Mouse (Mus musculus) cerebellum, adult 11 months (tissue): ENCODE measurements around the gene Olfr102.

ENCODE experiments used
- DNase-seq: peaks from one replicate; pipeline ENCODE4 v3.0.0; 2022

Olfr102 gene

DNA sequence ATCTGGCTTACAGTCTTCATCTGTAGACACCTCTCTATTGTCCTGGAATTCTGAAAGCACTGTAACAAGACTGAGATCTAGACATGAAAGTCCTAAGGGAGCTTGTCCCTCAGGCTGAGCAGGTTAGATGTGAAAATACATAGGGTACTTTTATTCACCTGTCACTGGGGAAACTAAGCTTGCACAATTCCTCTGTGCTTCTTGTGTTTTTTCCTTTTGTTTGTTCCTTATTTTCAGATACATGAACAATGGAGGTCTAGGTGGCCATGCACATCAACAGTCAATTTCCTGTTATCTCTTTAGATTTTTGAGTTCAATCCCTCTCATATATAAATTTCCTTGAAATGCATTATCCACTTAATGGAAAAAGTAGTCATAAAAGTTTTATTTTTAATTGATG lies at the start of gene Olfr102:
TSS of gene Olfr102 (minus strand) at position 101 of the 400 bp plus-strand sequence.
- DNase-seq: no peak

DNA sequence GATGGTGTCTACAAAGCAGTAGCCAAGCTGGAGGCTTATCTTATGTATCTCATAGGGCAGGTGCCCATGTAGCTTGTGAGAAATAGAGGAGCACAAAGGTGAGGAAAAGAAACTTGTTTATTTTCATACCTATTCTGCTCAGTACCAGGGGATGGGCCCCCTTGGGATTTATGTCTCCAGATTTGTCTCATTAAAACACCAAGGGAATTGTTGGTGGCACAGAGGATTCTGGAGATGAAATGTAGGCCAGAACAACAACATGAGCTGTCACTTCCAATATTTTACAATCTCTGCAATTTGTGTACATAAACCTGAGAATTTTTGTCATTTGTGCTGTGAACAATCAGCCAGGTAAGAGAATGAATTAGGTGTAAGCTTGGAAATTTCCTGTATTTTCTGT lies 42.4 kb upstream of the Olfr102 start, which contains the start of gene Olfr104-ps:
TSS of gene Olfr104-ps (plus strand) at position 301 of the 400 bp plus-strand sequence.
- DNase-seq: no peak

DNA sequence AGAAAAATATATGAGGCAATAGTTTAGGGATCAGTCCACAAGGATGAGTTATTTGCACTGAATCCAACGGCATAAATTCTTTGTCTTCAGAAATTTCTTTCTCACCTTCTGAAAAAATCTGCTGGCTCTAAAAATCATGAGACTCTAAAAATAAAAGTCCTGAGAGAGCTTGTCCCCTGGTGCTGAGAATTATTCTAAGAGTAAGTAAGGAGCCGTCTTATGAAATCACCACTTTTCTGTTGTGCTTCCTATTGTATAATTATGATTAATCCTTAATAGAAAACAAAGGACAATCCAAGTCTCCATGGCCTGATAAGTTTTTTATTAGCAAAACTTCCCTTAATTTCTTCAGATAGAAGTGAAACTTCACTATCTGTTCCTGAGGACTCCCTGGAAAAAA lies 22.7 kb upstream of the Olfr102 start, which contains the start of gene Olfr103:
TSS of gene Olfr103 (minus strand) at position 101 of the 400 bp plus-strand sequence.
- DNase-seq: no peak

DNA sequence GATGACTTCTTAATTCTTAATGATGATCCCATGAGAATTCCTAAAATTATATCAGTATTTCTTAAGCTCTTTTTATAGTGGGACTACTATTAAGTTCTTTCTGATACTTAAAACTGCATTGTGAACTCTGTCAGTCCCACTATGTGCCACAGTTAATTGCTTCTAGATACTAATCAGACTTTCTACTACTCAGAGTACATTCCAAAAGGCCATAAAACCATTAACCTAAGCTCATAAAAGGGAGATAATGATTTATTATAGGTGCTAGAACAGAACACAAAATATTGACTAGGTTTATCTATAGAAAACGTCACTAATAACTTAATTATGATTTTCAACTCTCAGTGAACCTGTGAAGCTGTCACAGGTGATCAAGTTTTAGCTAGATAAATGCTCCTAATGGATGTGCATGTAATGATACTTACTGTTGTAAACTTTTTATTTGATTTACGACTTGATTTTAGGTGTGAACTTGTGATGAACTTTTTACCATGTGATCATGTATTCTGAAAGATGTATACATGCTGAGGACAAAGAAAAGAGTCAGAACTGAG lies 6.6 kb downstream of the Olfr102 start:
- DNase-seq: no peak

DNA sequence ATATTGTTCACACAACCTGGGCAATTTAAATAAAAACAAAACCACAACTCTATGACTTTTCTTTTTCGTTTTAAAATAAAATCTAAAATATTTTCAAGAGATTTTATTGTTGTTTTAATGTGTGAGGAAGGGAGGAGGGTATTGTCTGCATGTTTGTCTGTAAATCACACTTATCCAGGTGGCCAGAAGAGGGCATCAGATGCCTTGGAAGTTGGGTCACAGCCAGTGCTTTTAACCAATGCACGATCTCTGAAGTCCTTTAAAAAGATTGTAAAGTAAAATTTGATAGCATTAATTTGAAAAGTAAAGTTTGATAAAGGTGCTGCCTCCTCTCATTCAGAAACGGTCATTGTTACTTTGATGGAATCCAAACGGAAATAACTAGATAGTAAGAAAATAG lies 8.4 kb downstream of the Olfr102 start:
- no peak for DNase-seq

DNA sequence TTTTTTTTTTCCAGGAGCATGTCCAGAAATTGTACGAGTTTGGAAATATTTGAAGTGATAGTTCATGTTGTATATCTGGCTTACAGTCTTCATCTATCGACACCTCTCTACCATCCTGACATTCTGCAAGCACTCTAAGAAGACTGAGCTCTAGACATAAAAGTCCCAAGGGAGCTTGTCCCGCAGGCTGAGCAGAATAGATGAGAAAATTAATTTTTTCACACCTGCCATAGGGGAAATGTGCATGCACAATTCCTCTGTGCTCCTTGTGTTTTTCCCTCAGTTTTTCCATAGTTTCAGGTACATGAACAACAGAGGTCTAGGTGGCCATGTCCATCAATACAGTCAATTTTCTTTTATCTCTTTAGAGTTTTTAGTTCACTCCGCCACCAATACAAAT lies 12.6 kb downstream of the Olfr102 start, which contains the start of gene Olfr101:
TSS of gene Olfr101 (minus strand) at position 101 of the 400 bp plus-strand sequence.
- DNase-seq: no peak

DNA sequence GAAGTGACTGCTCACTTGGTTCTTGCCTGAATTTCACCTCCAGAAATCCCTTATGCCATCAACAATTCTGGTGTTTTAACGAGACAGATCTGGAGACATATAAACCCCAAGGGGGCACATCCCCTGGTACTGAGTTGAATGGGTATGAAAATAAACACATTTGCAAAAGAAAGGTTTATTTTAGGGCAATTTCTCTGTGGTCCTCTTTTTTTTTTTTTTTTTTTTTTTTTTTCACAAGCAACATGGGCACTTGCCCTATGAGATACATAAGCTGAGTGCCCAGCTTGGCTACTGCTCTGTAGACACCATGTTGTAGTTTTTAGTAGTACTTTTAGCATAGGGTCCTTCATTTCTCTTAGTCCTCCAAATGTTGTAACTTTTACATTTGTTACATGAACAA lies 33.5 kb downstream of the Olfr102 start, which contains the start of gene Olfr99:
TSS of gene Olfr99 (minus strand) at position 101 of the 400 bp plus-strand sequence.
- no peak for DNase-seq

DNA sequence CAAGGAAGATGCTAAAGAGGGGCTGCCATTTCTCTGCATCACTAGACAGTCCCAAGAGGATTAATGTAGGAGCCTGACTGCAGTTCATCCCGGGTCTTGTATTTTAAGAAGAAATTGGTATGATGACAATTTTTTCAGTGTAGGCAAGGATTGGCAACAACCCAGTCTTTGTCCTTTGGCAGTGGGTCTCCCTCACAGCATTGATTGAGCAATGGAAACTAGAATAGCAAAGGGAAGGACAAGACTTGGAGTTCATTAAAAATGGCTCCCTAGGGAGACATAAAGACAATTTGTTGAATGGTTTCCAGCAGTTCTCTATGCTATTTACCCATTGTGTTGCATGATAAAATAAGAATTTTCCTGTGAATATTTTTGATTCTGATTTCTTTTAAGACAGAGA lies 36.5 kb downstream of the Olfr102 start:
- DNase-seq: no peak

DNA sequence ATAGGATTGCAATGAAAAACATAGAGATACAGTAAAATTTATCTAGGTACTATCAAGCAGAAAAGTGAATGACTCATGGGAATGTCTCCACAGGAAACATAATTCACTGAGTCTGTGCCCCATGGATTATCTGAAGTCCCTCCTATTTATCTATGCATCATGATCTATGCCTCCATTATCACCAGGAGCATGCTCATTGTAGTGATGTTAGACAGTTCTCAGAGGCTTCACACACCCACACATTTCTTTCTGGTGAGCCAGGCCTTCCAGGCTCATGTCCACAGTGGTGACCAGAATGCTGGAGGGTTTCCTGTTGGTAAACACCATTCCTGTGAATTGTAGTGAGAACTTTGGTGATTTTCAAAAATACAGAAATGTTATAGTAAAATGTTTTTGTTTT lies 40.3 kb downstream of the Olfr102 start:
- no peak for DNase-seq

DNA sequence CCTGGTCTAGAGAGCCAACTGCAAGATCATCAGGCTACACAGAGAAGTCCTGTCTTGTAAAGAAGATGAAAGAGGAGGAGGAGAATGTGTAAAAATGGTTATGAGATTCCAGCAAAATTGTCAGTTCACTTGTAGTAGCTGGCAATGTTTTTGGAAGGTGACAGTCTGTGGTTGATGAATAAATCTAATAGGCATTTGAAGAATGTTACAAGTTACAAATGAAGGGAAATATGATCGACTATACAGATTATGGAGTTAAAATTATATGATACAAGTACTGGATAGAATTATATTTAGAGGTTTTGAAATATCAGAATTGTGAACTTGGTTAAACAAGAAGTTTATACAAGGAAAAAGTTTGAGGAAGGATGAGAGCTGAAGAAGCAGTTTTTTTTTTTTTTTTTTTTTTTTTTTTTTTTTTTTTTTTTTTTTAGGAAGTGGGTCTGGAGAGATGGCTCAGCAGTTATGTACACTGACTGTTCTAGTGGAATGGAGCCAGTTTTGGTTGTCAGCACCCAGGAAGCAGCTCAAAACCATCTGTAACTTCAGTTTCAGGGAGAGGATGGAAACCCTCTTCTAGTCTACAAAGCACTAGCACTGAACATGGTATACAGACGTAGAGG lies 41.1 kb downstream of the Olfr102 start:
- no peak for DNase-seq

DNA sequence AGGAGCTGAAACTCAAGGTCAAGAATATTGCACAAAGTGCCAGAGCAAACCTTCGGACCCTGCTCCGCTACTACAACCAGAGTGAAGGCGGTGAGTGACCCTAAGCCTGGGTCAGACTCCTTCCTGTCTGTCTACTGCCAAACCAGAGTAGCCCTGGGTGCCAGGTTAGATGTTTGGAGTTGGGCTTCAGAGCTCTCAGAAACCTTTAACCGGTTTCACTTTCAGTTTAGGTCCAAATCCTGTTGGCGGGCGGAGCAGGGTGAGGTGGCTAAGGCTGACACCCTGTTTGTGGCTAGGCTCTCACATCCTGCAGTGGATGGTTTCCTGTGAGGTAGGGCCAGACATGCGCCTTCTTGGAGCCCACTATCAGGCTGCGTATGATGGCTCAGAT lies 46.2 kb downstream of the Olfr102 start:
- DNase-seq: no peak

DNA sequence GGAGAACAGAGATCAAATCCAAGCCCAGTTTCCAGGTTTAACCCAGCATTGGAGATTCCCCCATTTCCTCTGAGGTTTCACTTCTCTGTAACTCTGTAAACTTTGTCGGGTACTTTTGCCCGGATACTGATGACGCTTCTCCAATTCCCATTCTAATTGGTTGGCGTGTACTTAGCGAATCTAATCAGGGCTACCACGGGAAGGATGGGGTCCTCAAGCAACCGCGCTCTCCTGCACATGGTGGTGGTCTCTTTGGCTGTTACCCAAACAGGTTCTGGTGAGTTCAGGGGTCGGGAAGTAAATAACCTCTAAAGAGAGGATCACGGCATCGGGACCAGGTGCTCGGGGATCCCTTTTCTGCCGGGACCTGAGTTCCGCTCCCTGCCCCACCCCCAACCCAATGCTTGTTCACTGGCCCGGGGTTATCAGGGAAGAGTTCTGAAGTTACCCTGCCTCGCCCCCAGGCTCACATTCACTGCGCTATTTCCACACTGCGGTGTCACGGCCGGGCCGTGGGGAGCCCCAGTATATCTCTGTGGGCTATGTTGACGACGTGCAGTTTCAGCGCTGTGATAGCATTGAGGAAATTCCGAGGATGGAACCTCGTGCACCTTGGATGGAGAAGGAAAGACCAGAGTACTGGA lies 46.7 kb downstream of the Olfr102 start, which contains the start of gene H2-M3:
TSS of gene H2-M3 (plus strand) at position 163 of the 644 bp plus-strand sequence.
- DNase-seq: peak; percentile 43

DNA sequence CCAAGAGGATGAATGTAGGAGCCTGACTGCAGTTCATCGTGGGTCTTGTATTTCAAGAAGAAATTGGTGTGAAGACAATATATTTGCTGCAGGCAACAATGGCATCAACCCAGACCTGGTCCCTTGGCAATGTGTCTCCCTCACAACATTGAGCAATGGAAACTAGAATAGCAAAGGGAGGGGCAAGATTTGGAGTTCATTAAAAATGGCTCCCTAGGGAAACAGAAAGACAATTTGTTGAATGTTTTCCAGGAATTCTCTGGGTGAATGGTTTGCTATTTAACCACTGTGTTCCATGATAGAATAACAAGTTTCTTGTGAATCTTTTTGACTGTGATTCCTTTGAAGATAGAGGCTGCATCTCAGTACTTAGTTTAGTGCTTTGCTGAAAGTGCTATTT lies 53.2 kb downstream of the Olfr102 start, which contains the start of gene Olfr98:
TSS of gene Olfr98 (minus strand) at position 124 of the 400 bp plus-strand sequence.
- DNase-seq: no peak
